In genomic region chr19:42075992-42076391, GRCm38 (mm10) we compare ENCODE assay signal across 33 mouse cellular contexts. TPM values are rescaled to one million over a fixed set of nuclear protein-coding genes. Genes with fewer than 3 reads are reported as not detected.
"Had no signal": no experiment of that assay in that cellular context is flagged by ENCODE, and none has a peak within 500 bp of the region (broad histone marks: within the 10 kb centered on the region; RNA-seq: fewer than 3 reads in every experiment).

No protein-coding gene starts in this region.

- ATAC-seq: hindbrain, postnatal 0 days; intestine, embryonic 16.5 days; liver, postnatal 0 days had no signal

- H3K4me2 ChIP-seq: heart, embryonic 11.5 days; heart, embryonic 13.5 days; heart, embryonic 15.5 days; hindbrain, embryonic 13.5 days; hindbrain, embryonic 15.5 days; limb, embryonic 13.5 days; limb, embryonic 15.5 days; liver, embryonic 13.5 days; liver, embryonic 15.5 days had no signal

- H3K9me3 ChIP-seq: heart, embryonic 13.5 days; heart, embryonic 15.5 days; hindbrain, embryonic 13.5 days; hindbrain, embryonic 15.5 days; limb, embryonic 13.5 days; limb, embryonic 15.5 days; liver, embryonic 13.5 days; liver, embryonic 15.5 days had no signal

- H3K27ac ChIP-seq: heart, embryonic 13.5 days; heart, embryonic 15.5 days; hindbrain, embryonic 13.5 days; hindbrain, embryonic 15.5 days; hindbrain, postnatal 0 days; layer of hippocampus, adult 2 months; limb, embryonic 13.5 days; limb, embryonic 15.5 days; liver, embryonic 13.5 days; liver, embryonic 15.5 days had no signal

- H3K4me1 ChIP-seq: heart, embryonic 13.5 days; heart, embryonic 15.5 days; hindbrain, embryonic 13.5 days; hindbrain, embryonic 15.5 days; limb, embryonic 13.5 days; limb, embryonic 15.5 days had no signal

- H3K27me3 ChIP-seq: heart, embryonic 13.5 days; heart, embryonic 15.5 days; hindbrain, embryonic 13.5 days; hindbrain, embryonic 15.5 days; limb, embryonic 13.5 days; limb, embryonic 15.5 days; liver, embryonic 13.5 days; liver, embryonic 15.5 days had no signal

- DNase-seq: gastrocnemius, adult 2 months; gastrocnemius, postnatal 14 days; gastrocnemius, postnatal 36 days; heart, adult 18-20 months; heart, postnatal 14 days; heart, postnatal 36 days; kidney, adult 18-20 months; kidney, adult 8-10 months; kidney, postnatal 10 days; kidney, postnatal 25 days; kidney, postnatal 4 days; layer of hippocampus, postnatal 36 days; left cerebral cortex, postnatal 4 days; liver, embryonic 13.5 days; liver, postnatal 0 days had no signal

- H3K36me3 ChIP-seq: liver, embryonic 15.5 days had no signal

- H3K9ac ChIP-seq: heart, embryonic 13.5 days; heart, embryonic 15.5 days; hindbrain, embryonic 13.5 days; hindbrain, embryonic 15.5 days; limb, embryonic 13.5 days; limb, embryonic 15.5 days; liver, embryonic 13.5 days; liver, embryonic 15.5 days; liver, postnatal 0 days had no signal

- H3K4me3 ChIP-seq: gastrocnemius, adult 2 months; heart, embryonic 13.5 days; heart, embryonic 15.5 days; hindbrain, embryonic 13.5 days; hindbrain, embryonic 15.5 days; layer of hippocampus, adult 2 months; limb, embryonic 13.5 days; limb, embryonic 15.5 days; liver, embryonic 13.5 days; liver, embryonic 15.5 days had no signal

RNA-seq across cellular contexts. Expression of gene 4933411K16Rik, which starts 23.9 kb away (rescaled TPM):
- total RNA-seq: heart, adult 18-20 months; heart, postnatal 36 days; hematopoietic stem cell, adult 5-6 weeks had no signal
- polyA plus RNA-seq: heart, embryonic 11.5 days; heart, embryonic 13.5 days; heart, embryonic 15.5 days; heart, postnatal 0 days; hindbrain, embryonic 11.5 days; hindbrain, embryonic 13.5 days; hindbrain, postnatal 0 days; intestine, embryonic 14.5 days; limb, embryonic 11.5 days; limb, embryonic 15.5 days; liver, embryonic 13.5 days had no signal

RNA-seq across cellular contexts. Expression of gene Ankrd2, which starts 40.2 kb away (rescaled TPM):
- total RNA-seq: heart, postnatal 14 days; hematopoietic stem cell, adult 5-6 weeks; layer of hippocampus, adult 2 months; layer of hippocampus, postnatal 36 days; left cerebral cortex, postnatal 4 days had no signal
- polyA plus RNA-seq: heart, embryonic 11.5 days; heart, embryonic 13.5 days; heart, embryonic 15.5 days; hindbrain, embryonic 11.5 days; kidney, embryonic 14.5 days; kidney, embryonic 16.5 days had no signal
